Mouse (Mus musculus) neutrophil, adult 83 days (primary cell): Measurements from ENCODE around the gene Gsta4. TPM values are rescaled to one million over a fixed set of nuclear protein-coding genes. Genes with fewer than 3 reads are reported as not detected.

Experiments used
- total RNA-seq, 2 experiments: library from RNA; stranded (reverse); gene quantifications; one replicate each; pipeline ENCODE4 v1.2.4; 2023

The Gsta4 gene
- 1 to 10 TPM; 1.7 to 2.2 TPM for total RNA-seq

GRCm38 (mm10) chr9:78182474-78182873 is at the start of gene Gsta4:
Gene Gsta4, plus strand, starts transcription at chr9:78182774.

GRCm38 (mm10) chr9:78230461-78230860 is 47.9 kb downstream of the Gsta4 start, which contains the start of gene Gsta1:
Gene Gsta1, plus strand, starts transcription at chr9:78230656.

GRCm38 (mm10) chr9:78256914-78257313 is 74.3 kb downstream of the Gsta4 start, which contains the start of gene Gm3776:
Gene Gm3776, plus strand, starts transcription at chr9:78257129.

Other genes with a start within 250 kb of the Gsta4 start
- gene Gcm1, start 130.8 kb upstream of the Gsta4 start, total RNA-seq, result not detected
- 10 to 100 TPM; 35.6 to 37.8 TPM for gene Fbxo9, start 73.7 kb upstream of the Gsta4 start, total RNA-seq
- 1 to 10 TPM; 3.3 to 3.6 TPM for gene Ick, start 73.6 kb upstream of the Gsta4 start, total RNA-seq
- not detected for gene Gsta1, start 47.9 kb downstream of the Gsta4 start, total RNA-seq
- gene Gm3776, start 74.4 kb downstream of the Gsta4 start, total RNA-seq, result not detected
- gene Gm10639, start 107.1 kb downstream of the Gsta4 start, total RNA-seq, result not detected
- not detected for gene Omt2a, start 132.0 kb downstream of the Gsta4 start, total RNA-seq
- not detected for gene Omt2b, start 144.8 kb downstream of the Gsta4 start, total RNA-seq
- not detected for gene Gsta2, start 173.0 kb downstream of the Gsta4 start, total RNA-seq
- not detected for gene Dppa5a, start 185.4 kb downstream of the Gsta4 start, total RNA-seq
- gene Ooep, start 196.0 kb downstream of the Gsta4 start, total RNA-seq, result not detected
- not detected for gene Ddx43, start 213.0 kb downstream of the Gsta4 start, total RNA-seq